Mouse (Mus musculus) liver, embryonic 14.5 days (tissue): ENCODE measurements at regions not wholly inside any gene's neighbourhood (a gene's known extent, or its start where the extent isn't known, plus 50 kb on each side); places are given as distances from the start of the nearest gene placed in this dataset.

Experiments
- ATAC-seq: fragments of 200-750 bp; cut with Nextera tagmentation; 2 replicates; pipeline ENCODE4 v1.8.0; 2017; ENCODE audit warnings: moderate number of reproducible peaks, mild to moderate bottlenecking, moderate library complexity; ENCODE audit not compliant: insufficient read depth
- DNase-seq, 3 experiments: peaks; one replicate each; pipeline ENCODE4 v3.0.0-alpha.2; 2012 to 2013; ENCODE audit warnings: low read depth in 3 of 3, low spot score in 3 of 3
- H3K27ac ChIP-seq: fragments of 300-500 bp; sonication (generic); 2 replicates; pipeline ENCODE4 v1.5.1; 2014; ENCODE audit warnings: moderate library complexity, mild to moderate bottlenecking, control low read depth, inconsistent platforms
- H3K27me3 ChIP-seq: fragments of 300-500 bp; sonication (generic); 2 replicates; pipeline ENCODE4 v1.6.1; 2014; ENCODE audit warnings: mild to moderate bottlenecking, low read length, moderate library complexity; ENCODE audit not compliant: control insufficient read depth, insufficient read depth
- H3K36me3 ChIP-seq: fragments of 300-500 bp; sonication (generic); replicated peaks from 2 replicates; pipeline ENCODE4 v1.6.1; 2014; ENCODE audit warnings: low read depth; ENCODE audit not compliant: control insufficient read depth, insufficient read depth
- H3K4me1 ChIP-seq, 2 experiments: fragments of 200-500 bp in 1 of 2; fragments of 300-500 bp in 1 of 2; sonication (generic) in 1 of 2; replicated peaks; 2 replicates each; pipeline ENCODE4 v1.6.1; 2012 to 2014; ENCODE audit warnings: antibody characterized with exemption in 1 of 2, inconsistent platforms in 1 of 2, low read length in 1 of 2; ENCODE audit not compliant: control insufficient read depth in 2 of 2, insufficient read depth in 2 of 2
- H3K4me2 ChIP-seq: fragments of 300-500 bp; sonication (generic); 2 replicates; pipeline ENCODE4 v1.6.1; 2014; ENCODE audit warnings: low read depth, mild to moderate bottlenecking, control low read depth, moderate library complexity
- H3K4me3 ChIP-seq, 2 experiments: fragments of 200-500 bp in 1 of 2; fragments of 300-500 bp in 1 of 2; sonication (generic) in 1 of 2; 2 replicates each; pipeline ENCODE4 v1.5.1; 2012 to 2014; ENCODE audit warnings: low read depth in 2 of 2, low read length in 2 of 2, mild to moderate bottlenecking in 2 of 2, control low read depth in 1 of 2, inconsistent platforms in 1 of 2, moderate library complexity in 1 of 2; ENCODE audit not compliant: insufficient read depth in 1 of 2
- H3K9ac ChIP-seq: fragments of 300-500 bp; sonication (generic); replicated peaks from 2 replicates; pipeline ENCODE4 v1.6.1; 2014; ENCODE audit warnings: mild to moderate bottlenecking, control low read depth, moderate library complexity
- H3K9me3 ChIP-seq: fragments of 300-500 bp; sonication (generic); 2 replicates; pipeline ENCODE4 v1.6.1; 2016; ENCODE audit warnings: low read length, mixed read lengths; ENCODE audit not compliant: control insufficient read depth
- CTCF ChIP-seq: IDR thresholded peaks from 2 replicates; pipeline ENCODE4 v1.5.1; 2016; ENCODE audit warnings: antibody characterized with exemption, low read depth, control low read depth
- EP300 ChIP-seq: IDR thresholded peaks from 2 replicates; pipeline ENCODE4 v1.6.1; 2016; ENCODE audit warnings: antibody characterized with exemption, low read depth
- WGBS: fragments of 180-500 bp; shearing (Covaris S2); extraction: QIAGEN DNeasy Blood & Tissue Kit; methylation state at CpG from one replicate; pipeline ENCODE4 v1.1.7; 2014; ENCODE audit not compliant: insufficient replicate concordance; 5-methylcytosine and 5-hydroxymethylcytosine counted together

GRCm38 (mm10) chr3:153065890-153066289 is 83.8 kb upstream of the St6galnac5 start:
- Histone ChIP-seq H3K4me1 (peaks cover 8% of the 10 kb centered on the region in 2 experiments), H3K9me3 (no peaks in the 10 kb centered on the region), H3K9ac (no peak overlapping the region), H3K4me3 (no peak overlapping the region), H3K27ac (no peak overlapping the region), H3K36me3 (no peaks in the 10 kb centered on the region), H3K27me3 (no peaks in the 10 kb centered on the region), H3K4me2 (no peak overlapping the region)
- DNase-seq (no peak), ATAC-seq (no peak)
- no peak for TF ChIP-seq EP300
- no peak for TF ChIP-seq CTCF
- WGBS = 48% methylated on average over 3 of the region's 3 CpGs

- no peak overlapping the region for H3K4me3 ChIP-seq
- no peaks in the 10 kb centered on the region for H3K9me3 ChIP-seq
- no peak overlapping the region for H3K4me2 ChIP-seq
- H3K27ac ChIP-seq = no peak overlapping the region
- no peaks in the 10 kb centered on the region for H3K36me3 ChIP-seq
- no peak for DNase-seq
- TF ChIP-seq EP300 = no peak
- peak; percentile 26; the same call in 1 of the 2 replicates for TF ChIP-seq CTCF
- ATAC-seq = no peak
- H3K9ac ChIP-seq = no peak overlapping the region
- no peaks in the 10 kb centered on the region for H3K4me1 ChIP-seq
- WGBS = 84% methylated on average over 3 of the region's 3 CpGs
- no peaks in the 10 kb centered on the region for H3K27me3 ChIP-seq
Observed at GRCm38 (mm10) chr3:153053163-153053562, 71.1 kb upstream of the St6galnac5 start.

GRCm38 (mm10) chr3:153051566-153051965 is 69.5 kb upstream of the St6galnac5 start:
- H3K27me3 ChIP-seq = no peaks in the 10 kb centered on the region
- no peaks in the 10 kb centered on the region for H3K4me1 ChIP-seq
- ATAC-seq (no peak), DNase-seq (no peak)
- H3K9ac ChIP-seq = no peak overlapping the region
- no peak overlapping the region for H3K27ac ChIP-seq
- H3K4me3 ChIP-seq = no peak overlapping the region
- no peak overlapping the region for H3K4me2 ChIP-seq
- TF ChIP-seq CTCF = no peak
- no peak for TF ChIP-seq EP300
- no peaks in the 10 kb centered on the region for H3K36me3 ChIP-seq
- no peaks in the 10 kb centered on the region for H3K9me3 ChIP-seq

- TF ChIP-seq EP300 = no peak
- no peaks in the 10 kb centered on the region for H3K4me1 ChIP-seq
- ATAC-seq (peak; percentile 48; the same call in 1 of the 2 replicates), DNase-seq (no peak)
- no peaks in the 10 kb centered on the region for H3K36me3 ChIP-seq
- H3K27me3 ChIP-seq = no peaks in the 10 kb centered on the region
- H3K4me3 ChIP-seq = no peak overlapping the region
- no peak overlapping the region for H3K4me2 ChIP-seq
- H3K9me3 ChIP-seq = no peaks in the 10 kb centered on the region
- 64% methylated on average over 2 of the region's 2 CpGs for WGBS
- H3K9ac ChIP-seq = no peak overlapping the region
- no peak overlapping the region for H3K27ac ChIP-seq
Observed at GRCm38 (mm10) chr3:153045328-153045727, 63.3 kb upstream of the St6galnac5 start.

GRCm38 (mm10) chr3:153033980-153034379 is 51.9 kb upstream of the St6galnac5 start:
- ATAC-seq = no peak
- H3K4me2 ChIP-seq = no peak overlapping the region
- H3K4me3 ChIP-seq = no peak overlapping the region
- no peak for TF ChIP-seq CTCF
- no peak for TF ChIP-seq EP300
- H3K27me3 ChIP-seq = no peaks in the 10 kb centered on the region
- no peaks in the 10 kb centered on the region for H3K36me3 ChIP-seq
- WGBS = 59% methylated on average over 6 of the region's 6 CpGs
- no peaks in the 10 kb centered on the region for H3K4me1 ChIP-seq
- H3K27ac ChIP-seq = no peak overlapping the region
- no peaks in the 10 kb centered on the region for H3K9me3 ChIP-seq
- no peak overlapping the region for H3K9ac ChIP-seq
- no peak for DNase-seq
